Mouse (Mus musculus): ENCODE measurements around the gene Muc1.

Muc1 gene

DNA sequence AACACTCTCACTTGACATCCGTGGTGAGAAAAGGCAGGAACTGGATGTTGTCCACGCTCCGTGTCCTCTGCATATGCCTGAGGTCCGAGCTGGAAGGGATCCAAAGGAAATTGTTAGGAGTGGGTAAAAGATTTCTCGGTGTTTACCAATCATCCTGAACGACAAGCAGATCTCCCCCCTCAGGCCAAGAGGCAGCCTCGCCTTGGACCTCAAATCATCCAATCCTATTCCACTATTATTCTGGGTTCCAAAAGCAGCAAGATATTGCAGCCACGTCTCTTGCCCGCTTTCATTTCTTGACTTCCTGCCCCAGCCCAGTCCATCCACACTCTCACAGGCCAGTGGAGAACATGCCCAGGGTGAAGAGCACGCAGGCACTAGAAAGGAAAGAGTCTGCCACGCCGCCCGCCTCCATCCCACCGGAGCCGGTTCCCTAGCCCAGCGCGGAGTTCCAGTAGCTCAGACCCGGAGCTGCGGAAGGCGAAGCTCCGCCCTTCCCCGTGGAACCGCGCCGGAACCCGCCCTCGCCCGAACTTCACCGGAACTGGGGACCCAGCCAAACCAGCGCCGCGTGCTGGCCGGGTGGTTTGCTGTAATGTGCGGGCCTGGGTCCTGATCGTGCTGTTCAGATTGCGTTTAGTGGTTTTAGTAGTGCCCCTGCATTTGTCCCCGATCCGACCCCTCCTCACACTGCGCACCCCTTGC lies 41.3 kb downstream of the Muc1 start, which contains the start of gene Slc50a1:
Gene Slc50a1, minus strand, starts transcription at position 520 of the 705 bp plus-strand sequence.
- peak; percentile 93 for DNase-seq (ENCODE audit: low read depth, low spot score)

DNA sequence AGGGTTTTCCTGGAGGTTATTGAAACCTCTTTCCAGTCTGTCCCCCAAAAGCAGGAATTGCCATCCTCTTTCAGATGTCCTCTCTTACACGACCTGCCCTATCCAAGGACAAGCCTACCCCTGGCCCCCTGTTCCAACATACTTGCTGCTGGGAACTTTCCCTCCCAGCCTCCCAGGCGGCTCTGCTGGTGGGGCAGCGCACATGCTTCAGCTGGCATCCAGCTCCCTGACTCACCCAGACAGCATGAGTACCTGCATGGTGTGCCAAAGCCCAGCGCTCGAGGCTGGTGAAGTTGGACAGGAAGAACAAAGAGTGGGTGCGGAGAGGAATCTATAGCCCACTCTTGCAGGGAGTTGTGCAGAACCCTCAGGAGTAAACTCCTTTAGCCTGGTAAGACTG lies 42.0 kb downstream of the Muc1 start:
- DNase-seq (ENCODE audit: low read depth, low spot score) = peak; percentile 91

DNA sequence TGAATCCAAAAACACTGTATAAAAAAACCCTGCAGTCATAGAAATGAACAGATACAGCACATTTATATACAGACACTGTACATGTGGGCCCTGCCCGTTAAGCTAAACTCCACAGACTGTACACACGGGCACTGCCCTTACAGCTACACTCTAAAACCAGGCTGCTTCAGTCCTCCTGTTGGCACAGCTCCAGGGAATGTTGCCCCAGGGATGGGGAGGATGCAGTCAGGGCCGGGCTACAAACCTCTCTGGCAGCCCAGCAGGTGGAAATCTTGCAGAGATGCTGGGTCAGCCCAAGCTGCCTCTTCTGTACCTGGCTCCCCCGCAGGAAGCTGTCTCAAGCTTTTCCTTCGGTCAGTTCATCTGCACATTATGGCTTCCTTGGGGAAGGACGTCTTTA lies 42.9 kb downstream of the Muc1 start:
- no peak for DNase-seq (ENCODE audit: low read depth, low spot score)

DNA sequence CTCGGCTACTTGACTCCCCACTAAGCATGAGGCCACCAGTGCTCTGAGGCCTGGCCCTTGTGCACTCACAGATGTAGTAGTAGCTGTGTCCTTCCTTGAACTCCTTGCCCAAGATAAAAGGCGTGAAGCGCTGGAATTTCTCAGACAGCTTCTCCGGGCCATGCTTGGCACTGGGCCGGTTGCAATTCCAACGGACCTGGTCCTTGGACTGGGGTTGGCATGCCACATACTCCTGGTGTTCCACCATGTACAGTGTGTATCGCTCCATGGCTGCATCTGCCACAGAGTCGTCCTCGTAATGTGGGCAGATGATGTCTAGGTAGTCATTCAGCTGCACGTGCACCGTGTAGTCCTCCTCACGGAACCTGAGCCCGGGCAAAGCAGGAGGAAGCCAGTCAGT lies 47.2 kb downstream of the Muc1 start:
- no peak for DNase-seq (ENCODE audit: low read depth, low spot score)

DNA sequence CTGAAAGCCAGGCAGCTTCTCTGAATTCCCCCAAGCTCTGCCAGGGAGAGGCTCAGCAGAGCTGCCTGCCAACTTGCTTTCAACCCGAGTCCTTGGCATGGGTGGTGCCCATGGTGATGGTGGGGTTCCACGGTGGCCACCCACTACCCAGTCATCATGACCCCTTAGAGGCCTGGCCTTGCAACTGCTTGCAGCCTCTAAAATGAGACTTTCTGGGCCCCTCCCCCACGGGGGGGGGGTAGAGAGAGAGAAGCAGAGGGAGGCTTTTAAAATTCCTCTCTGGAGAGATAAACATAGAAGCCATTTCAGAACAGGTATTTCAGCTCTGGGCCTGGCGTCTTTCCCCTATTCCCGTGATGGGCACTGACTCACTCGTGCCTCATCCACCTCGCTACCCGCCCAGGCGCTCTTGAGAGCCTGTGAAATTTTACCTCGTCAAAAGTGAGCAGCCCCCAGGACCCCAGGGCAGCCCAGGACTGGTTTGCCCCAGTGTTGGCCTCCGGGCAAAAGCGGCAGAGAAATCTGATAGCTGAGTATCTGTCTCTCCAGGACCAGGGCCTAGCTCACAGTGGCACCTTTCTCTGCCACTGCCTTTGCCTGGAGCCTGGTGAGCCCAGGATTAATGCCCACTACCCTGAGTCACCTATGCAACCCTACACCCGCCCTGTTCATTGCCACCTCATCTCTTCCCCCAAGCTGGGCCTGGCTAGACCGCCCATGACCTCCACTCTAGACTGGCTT lies 48.6 kb downstream of the Muc1 start:
- DNase-seq (ENCODE audit: low read depth, low spot score) = peak; percentile 50

DNA sequence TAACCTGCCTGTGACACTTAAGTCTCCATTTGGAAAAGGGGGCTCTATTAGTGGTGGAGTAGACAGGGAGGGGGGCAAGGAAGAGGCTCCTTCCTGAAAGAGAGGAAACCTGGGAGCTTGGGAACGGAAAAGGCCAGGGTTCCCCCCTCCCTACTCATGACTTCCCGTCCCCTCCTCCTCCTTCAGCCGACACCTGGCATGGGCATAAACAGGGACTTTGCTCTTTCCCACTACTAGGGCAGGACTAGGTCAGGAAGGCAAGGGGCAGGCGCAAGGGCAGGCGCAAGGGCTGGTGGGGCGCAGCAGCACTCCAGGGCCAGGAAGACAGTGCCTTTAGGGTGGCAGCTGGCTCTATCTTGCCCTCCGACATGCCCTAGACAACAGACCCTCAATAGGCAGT lies 49.2 kb downstream of the Muc1 start:
- DNase-seq (ENCODE audit: low read depth, low spot score) = no peak

DNA sequence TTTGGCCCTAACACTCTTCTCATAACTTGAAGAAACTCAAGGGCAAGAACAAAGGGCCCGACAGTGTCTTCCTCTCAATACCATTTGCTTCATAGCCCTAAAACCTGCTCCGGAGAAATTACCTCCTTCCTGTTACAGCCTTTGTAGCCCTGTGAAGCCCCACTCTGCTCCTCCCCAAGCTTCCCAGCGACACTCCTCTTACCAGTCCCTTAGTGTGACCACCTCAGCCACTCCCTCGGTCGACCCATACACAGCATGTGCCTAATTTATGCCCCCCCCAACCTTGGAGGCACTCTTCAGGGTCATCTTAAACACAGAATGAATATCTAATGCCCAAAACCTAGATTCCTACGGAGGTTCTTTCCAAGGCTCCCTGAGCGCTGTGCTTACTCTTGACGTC lies 49.8 kb downstream of the Muc1 start:
- DNase-seq (ENCODE audit: low read depth, low spot score) = no peak

DNA sequence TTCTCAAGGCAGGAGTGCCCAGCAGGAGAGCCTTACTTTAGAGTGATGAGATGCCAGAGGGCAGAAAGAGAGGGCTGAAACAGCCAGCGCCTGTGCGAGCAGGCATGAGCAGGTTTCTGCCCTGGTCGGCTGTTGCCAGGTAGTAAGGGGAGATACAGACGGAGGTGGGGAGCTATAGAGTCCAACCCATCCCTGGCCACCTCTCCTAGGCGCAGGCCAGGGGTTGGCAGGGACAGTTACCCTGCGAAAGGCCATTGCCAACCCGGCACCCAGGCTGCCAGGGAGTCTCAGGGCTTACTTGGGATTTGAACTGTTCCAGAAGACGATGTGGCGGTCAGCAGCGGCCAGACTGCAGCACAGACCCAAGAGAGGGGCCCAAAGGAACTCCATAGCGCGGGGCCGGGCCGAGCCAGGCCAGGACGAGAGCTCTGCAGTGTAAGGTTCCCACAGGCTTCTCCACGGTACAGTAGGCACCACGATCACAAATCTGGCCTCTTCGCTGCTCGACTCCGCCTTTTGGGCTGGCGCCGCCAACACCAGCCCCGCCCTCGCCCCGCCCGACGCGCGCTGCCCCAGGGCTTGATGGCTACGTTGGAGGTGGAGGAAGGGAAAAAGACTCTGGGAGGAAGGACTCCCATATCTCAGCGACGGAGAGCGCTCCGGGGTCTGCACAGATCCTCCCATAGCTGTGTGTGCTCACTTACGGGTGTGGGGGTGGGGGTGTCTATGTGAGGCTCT lies 50.5 kb downstream of the Muc1 start:
- DNase-seq (ENCODE audit: low read depth, low spot score) = peak; percentile 95

DNA sequence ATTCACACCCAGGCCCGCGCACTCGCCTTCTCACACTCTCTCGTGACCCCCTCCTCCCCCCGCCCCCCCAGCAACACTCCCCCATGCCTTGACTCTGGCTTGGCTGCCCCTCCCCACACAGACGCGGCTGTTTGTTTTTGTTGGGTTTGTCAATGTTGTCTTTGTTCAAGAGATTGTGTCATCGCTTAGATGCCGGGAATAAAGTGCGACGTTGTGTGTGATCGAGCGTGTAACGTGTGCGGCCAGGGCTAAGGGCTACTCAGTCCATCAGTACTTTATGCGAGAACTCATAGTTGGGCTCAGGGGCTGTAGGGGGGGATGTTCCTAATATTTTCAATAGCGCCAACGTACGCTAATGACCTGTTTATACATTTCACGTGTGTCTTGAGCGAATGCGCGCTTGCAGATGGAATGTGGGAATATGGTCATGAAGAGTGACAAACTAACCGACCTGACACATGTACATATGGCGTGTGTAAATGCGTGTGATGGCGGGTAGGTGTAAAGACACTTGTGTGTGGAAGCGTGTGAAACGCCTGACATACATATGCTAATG lies 51.3 kb downstream of the Muc1 start:
- peak; percentile 89 for DNase-seq (ENCODE audit: low read depth, low spot score)

DNA sequence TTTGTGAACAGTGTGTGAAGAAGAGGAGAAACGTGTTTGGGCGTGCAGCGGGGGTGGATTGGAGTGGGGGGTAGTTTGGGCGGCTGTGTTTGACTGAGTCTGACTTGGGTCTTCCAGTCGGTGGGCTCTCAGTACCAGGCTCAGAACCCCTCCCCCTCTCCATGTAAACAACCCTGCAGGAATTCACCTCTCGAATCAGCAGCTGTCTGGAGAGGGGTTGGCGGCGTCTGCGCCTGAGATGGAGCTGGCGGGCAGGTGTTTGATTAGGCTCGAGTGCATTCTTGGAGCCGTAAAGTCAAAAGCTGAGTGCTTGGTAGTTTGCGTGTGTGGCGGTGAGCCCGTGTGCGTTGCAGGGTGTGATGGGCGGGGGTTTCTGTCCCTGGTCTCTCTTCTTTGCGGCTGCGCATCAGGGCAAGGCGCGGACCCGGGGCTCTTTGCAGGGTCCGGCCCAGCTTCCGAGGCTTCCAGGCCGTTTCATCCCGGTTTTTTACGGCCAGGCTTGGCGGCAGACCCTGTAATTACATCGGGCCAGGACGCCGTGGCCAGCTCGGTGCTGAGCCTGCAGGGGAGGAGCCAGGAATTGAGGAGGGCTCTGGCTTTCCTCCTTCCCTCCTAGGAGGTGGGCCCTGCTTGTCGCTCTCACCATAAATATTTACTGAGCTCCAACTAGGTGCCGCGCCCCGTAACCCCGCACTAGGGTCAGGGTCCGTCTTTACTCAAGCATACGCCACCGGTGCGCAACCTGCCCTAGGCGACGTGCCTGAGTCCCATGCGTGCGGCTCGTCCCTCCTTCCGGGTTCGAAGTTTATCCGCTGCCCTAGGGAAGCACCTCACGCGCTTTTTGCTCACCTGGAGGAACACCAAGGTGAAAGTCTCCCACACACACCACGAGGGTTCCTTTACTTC lies 52.0 kb downstream of the Muc1 start, which contains the start of gene Efna1:
Gene Efna1, minus strand, starts transcription at position 537 of the 906 bp plus-strand sequence.
- peak; percentile 69 for DNase-seq (ENCODE audit: low read depth, low spot score)

DNA sequence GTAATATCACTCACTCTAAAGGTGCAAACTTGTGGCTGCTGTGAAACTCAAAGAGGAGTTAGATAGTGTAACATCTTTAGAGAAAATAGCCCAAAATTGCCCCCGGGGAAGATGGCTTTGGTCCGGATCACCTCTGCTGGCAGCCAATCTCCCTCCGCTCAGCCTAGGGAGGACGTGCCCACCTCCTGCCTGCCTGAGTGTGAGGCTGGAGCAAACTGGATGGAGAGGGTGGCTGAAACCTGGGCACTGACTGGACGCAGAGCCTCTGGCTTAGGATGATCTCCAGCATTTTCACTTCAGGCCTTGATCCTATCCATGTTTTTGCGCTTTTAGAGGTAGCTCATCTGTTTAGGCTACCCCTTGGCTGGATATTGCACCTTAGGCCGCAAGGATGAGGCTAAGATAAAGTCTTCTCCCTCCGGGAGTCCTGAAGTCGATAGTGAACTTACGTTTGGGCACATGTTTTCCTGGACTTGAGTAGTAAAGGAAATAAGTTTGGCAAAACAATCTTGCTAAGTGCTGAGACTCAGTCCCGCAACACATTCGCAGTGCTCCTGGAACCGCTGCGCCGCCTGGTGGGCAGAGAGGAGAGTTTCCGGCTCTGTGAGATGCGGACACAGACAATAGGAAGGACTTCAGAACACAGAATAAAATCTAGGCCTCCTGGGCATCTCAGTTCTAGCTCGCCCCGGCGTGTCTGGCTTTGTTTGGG lies 52.9 kb downstream of the Muc1 start:
- peak; percentile 90 for DNase-seq (ENCODE audit: low read depth, low spot score)

DNA sequence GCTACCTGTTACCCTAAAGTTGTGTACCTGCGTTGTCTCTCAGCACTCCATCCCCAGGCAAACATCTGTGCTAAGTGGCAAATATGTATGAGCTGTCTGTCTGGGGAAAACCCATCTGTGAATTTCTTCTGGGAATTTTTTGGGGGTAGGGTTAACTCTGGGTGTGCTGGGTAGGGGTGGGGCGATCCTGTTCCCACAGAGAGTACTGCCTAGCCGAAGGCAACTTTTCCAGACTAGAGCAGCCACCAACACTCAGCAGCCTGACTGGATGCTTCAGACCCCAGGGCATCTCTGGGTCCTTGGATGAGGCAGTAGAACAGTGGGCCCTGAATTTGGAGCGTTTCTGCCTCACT lies 53.4 kb downstream of the Muc1 start:
- DNase-seq (ENCODE audit: low read depth, low spot score) = no peak

All from brain, adult 2 months (tissue).